Mouse (Mus musculus): ENCODE results near the gene Nfib. TPM values are rescaled to one million over a fixed set of nuclear protein-coding genes. Genes with fewer than 3 reads are reported as not detected.

Nfib gene
- total and polyA plus RNA-seq, 2 experiments = 16.4 to 50.0 TPM

DNA sequence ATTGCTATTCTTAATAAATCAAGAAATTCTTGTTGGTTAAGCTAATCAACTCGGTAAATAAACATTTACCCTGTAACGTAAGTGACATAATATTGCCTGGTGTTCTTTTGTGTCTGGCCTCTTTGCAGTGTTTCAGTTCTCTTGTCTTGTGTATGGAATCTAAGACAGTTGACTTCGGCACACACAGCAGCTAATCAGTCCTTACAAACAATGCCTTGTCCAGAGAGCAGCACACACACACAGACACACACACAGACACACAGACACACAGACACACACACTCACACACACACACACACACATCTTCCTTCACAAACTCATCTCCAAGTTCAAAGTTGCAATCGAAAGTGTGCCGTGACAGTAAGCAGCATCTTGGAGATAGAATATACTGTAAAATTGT, 116.8 kb downstream of the Nfib start:
- Histone ChIP-seq H3K27ac (replicated peaks; ENCODE audit: insufficient read depth, low read depth, low read length) (no peak overlapping the region), H3K27me3 (ENCODE audit: control insufficient read depth, insufficient read depth, low read length) (no peaks in the 10 kb centered on the region), H3K79me2 (ENCODE audit: control insufficient read depth, insufficient read depth, low read length) (no peaks in the 10 kb centered on the region), H3K9ac (ENCODE audit: low read depth, low read length) (no peak overlapping the region), H3K36me3 (ENCODE audit: control insufficient read depth, insufficient read depth, low read length) (no peaks in the 10 kb centered on the region), H3K4me1 (ENCODE audit: control insufficient read depth, insufficient read depth, low read length) (no peaks in the 10 kb centered on the region), H3K4me3 (ENCODE audit: insufficient read depth, low read depth, low read length) (no peak overlapping the region)
- no peak for DNase-seq (ENCODE audit: extremely low read depth, low read depth, low spot score)
- TF ChIP-seq POLR2A (IDR thresholded peaks at IDR 0.05; ENCODE audit: extremely low read depth, insufficient read depth, low read length) = no peak
- no peak for TF ChIP-seq CTCF (IDR thresholded peaks at IDR 0.05; ENCODE audit: low read depth, low read length)
- 83% methylated on average over 5 of the region's 5 CpGs for WGBS

GRCm38 (mm10) chr4:82587146-82587870, 118.2 kb downstream of the Nfib start:
- H3K36me3 ChIP-seq (ENCODE audit: control insufficient read depth, insufficient read depth, low read length) = no peaks in the 10 kb centered on the region
- no peaks in the 10 kb centered on the region for H3K27me3 ChIP-seq (ENCODE audit: control insufficient read depth, insufficient read depth, low read length)
- H3K27ac ChIP-seq (replicated peaks; ENCODE audit: insufficient read depth, low read depth, low read length) = no peak overlapping the region
- H3K9ac ChIP-seq (ENCODE audit: low read depth, low read length) = no peak overlapping the region
- no peaks in the 10 kb centered on the region for H3K79me2 ChIP-seq (ENCODE audit: control insufficient read depth, insufficient read depth, low read length)
- TF ChIP-seq CTCF (IDR thresholded peaks at IDR 0.05; ENCODE audit: low read depth, low read length) (no peak), POLR2A (IDR thresholded peaks at IDR 0.05; ENCODE audit: extremely low read depth, insufficient read depth, low read length) (no peak)
- no peaks in the 10 kb centered on the region for H3K4me1 ChIP-seq (ENCODE audit: control insufficient read depth, insufficient read depth, low read length)
- WGBS = 83% methylated on average over 16 of the region's 16 CpGs
- H3K4me3 ChIP-seq (ENCODE audit: insufficient read depth, low read depth, low read length) = no peak overlapping the region
- no peak for DNase-seq (ENCODE audit: extremely low read depth, low read depth, low spot score)

DNA sequence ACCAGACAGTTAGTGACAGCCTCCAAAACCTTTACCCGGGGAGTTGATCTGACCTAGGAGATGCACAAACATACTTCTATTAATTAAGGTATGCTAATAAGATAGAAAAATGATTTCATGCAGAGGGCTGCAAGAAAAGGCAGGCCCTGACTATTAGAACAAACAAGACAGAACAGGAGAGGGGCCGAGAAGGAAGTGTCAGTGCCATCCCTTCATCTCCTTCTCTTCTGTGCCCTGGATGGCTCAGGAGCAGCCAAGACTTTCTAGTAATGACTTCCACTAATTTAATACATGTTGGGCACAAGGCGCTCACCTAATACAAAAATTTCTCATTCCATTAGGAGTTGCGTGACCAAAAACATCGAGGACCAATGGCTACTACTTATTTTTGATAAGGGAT, 118.9 kb downstream of the Nfib start:
- 93% methylated on average over 5 of the region's 5 CpGs for WGBS
- no peak overlapping the region for H3K9ac ChIP-seq (ENCODE audit: low read depth, low read length)
- H3K27ac ChIP-seq (replicated peaks; ENCODE audit: insufficient read depth, low read depth, low read length) = no peak overlapping the region
- no peak for DNase-seq (ENCODE audit: extremely low read depth, low read depth, low spot score)
- H3K36me3 ChIP-seq (ENCODE audit: control insufficient read depth, insufficient read depth, low read length) = no peaks in the 10 kb centered on the region
- no peaks in the 10 kb centered on the region for H3K27me3 ChIP-seq (ENCODE audit: control insufficient read depth, insufficient read depth, low read length)
- TF ChIP-seq POLR2A (IDR thresholded peaks at IDR 0.05; ENCODE audit: extremely low read depth, insufficient read depth, low read length) (no peak), CTCF (IDR thresholded peaks at IDR 0.05; ENCODE audit: low read depth, low read length) (no peak)
- no peaks in the 10 kb centered on the region for H3K79me2 ChIP-seq (ENCODE audit: control insufficient read depth, insufficient read depth, low read length)
- H3K4me3 ChIP-seq (ENCODE audit: insufficient read depth, low read depth, low read length) = no peak overlapping the region
- no peaks in the 10 kb centered on the region for H3K4me1 ChIP-seq (ENCODE audit: control insufficient read depth, insufficient read depth, low read length)

GRCm38 (mm10) chr4:82585536-82585935, 120.0 kb downstream of the Nfib start:
- peak; percentile 13 for DNase-seq (ENCODE audit: extremely low read depth, low read depth, low spot score)
- no peaks in the 10 kb centered on the region for H3K79me2 ChIP-seq (ENCODE audit: control insufficient read depth, insufficient read depth, low read length)
- 88% methylated on average over 9 of the region's 9 CpGs for WGBS

DNA sequence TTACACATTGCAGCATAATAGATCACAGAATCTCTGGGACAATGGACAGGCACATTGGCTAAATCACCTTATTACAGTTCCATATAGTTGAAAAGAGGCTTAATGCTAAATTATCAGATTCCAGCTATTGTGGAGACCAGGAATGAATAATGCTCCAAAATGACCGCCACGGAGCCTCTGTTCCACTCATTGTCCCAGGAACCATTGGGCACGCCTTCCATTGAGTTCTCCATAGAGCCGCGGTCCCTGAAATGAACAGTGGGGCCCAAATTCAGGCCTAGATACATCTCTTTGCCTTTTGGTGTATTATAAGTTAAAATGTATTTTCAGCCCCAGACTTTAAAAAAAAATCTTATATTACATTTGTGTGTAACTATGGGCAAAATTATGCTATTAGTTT, 120.5 kb downstream of the Nfib start:
- H3K27me3 ChIP-seq (ENCODE audit: control insufficient read depth, insufficient read depth, low read length) = no peaks in the 10 kb centered on the region
- no peak overlapping the region for H3K27ac ChIP-seq (replicated peaks; ENCODE audit: insufficient read depth, low read depth, low read length)
- TF ChIP-seq CTCF (IDR thresholded peaks at IDR 0.05; ENCODE audit: low read depth, low read length) (no peak), POLR2A (IDR thresholded peaks at IDR 0.05; ENCODE audit: extremely low read depth, insufficient read depth, low read length) (no peak)
- H3K4me1 ChIP-seq (ENCODE audit: control insufficient read depth, insufficient read depth, low read length) = no peaks in the 10 kb centered on the region
- H3K9ac ChIP-seq (ENCODE audit: low read depth, low read length) = no peak overlapping the region
- no peaks in the 10 kb centered on the region for H3K36me3 ChIP-seq (ENCODE audit: control insufficient read depth, insufficient read depth, low read length)
- no peaks in the 10 kb centered on the region for H3K79me2 ChIP-seq (ENCODE audit: control insufficient read depth, insufficient read depth, low read length)
- DNase-seq (ENCODE audit: extremely low read depth, low read depth, low spot score) = no peak
- no peak overlapping the region for H3K4me3 ChIP-seq (ENCODE audit: insufficient read depth, low read depth, low read length)
- WGBS = 96% methylated on average over 5 of the region's 5 CpGs

More at GRCm38 (mm10) chr4:82585536-82585935, 120.0 kb downstream of the Nfib start:
- Histone ChIP-seq H3K4me3 (ENCODE audit: insufficient read depth, low read depth, low read length) (no peak overlapping the region), H3K9ac (ENCODE audit: low read depth, low read length) (no peak overlapping the region), H3K27me3 (ENCODE audit: control insufficient read depth, insufficient read depth, low read length) (no peaks in the 10 kb centered on the region), H3K27ac (replicated peaks; ENCODE audit: insufficient read depth, low read depth, low read length) (no peak overlapping the region), H3K36me3 (ENCODE audit: control insufficient read depth, insufficient read depth, low read length) (no peaks in the 10 kb centered on the region), H3K4me1 (ENCODE audit: control insufficient read depth, insufficient read depth, low read length) (no peaks in the 10 kb centered on the region)
- TF ChIP-seq CTCF (IDR thresholded peaks at IDR 0.05; ENCODE audit: low read depth, low read length) = no peak
- no peak for TF ChIP-seq POLR2A (IDR thresholded peaks at IDR 0.05; ENCODE audit: extremely low read depth, insufficient read depth, low read length)

DNA sequence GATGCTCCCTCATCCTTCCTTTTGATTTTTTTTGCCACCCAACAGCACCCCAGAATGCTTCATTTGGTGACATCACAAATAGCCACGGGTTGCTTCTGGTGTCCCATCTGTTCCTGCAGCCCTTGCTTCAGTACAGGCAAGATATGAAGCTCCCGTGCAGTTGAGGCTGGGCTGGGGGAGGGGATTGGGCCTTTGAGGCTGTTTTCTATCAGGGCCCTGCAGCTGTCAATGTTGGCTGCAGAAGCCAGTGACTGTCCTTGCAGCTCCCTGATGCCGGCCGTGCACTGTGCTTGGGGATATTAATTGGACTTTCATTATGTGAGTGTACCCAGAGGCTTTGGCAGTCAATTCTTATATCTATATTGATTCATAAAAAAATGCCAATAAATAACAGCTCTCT, 121.0 kb downstream of the Nfib start:
- H3K27me3 ChIP-seq (ENCODE audit: control insufficient read depth, insufficient read depth, low read length) = no peaks in the 10 kb centered on the region
- no peaks in the 10 kb centered on the region for H3K36me3 ChIP-seq (ENCODE audit: control insufficient read depth, insufficient read depth, low read length)
- TF ChIP-seq CTCF (IDR thresholded peaks at IDR 0.05; ENCODE audit: low read depth, low read length) = no peak
- no peak for TF ChIP-seq POLR2A (IDR thresholded peaks at IDR 0.05; ENCODE audit: extremely low read depth, insufficient read depth, low read length)
- no peak overlapping the region for H3K4me3 ChIP-seq (ENCODE audit: insufficient read depth, low read depth, low read length)
- DNase-seq (ENCODE audit: extremely low read depth, low read depth, low spot score) = peak; percentile 3
- H3K79me2 ChIP-seq (ENCODE audit: control insufficient read depth, insufficient read depth, low read length) = no peaks in the 10 kb centered on the region
- H3K27ac ChIP-seq (replicated peaks; ENCODE audit: insufficient read depth, low read depth, low read length) = no peak overlapping the region
- no peaks in the 10 kb centered on the region for H3K4me1 ChIP-seq (ENCODE audit: control insufficient read depth, insufficient read depth, low read length)
- WGBS = 75% methylated on average over 4 of the region's 4 CpGs
- no peak overlapping the region for H3K9ac ChIP-seq (ENCODE audit: low read depth, low read length)

Measured in liver, adult 2 months (tissue).